Mouse (Mus musculus) lung, embryonic 16.5 days (tissue): ENCODE measurements at regions not wholly inside any gene's neighbourhood (a gene's known extent, or its start where the extent isn't known, plus 50 kb on each side); places are given as distances from the start of the nearest gene placed in this dataset.
"Not testable (repeated sequence)": the region's sequence is repeated elsewhere in the genome, so short reads cannot be mapped to it uniquely, and the experiment has no call there.

Experiments used
- ATAC-seq: fragments of 200-750 bp; cut with Nextera tagmentation; 2 replicates; pipeline ENCODE4 v1.8.0; 2017; ENCODE audit warnings: low read depth, mild to moderate bottlenecking, moderate library complexity
- H3K27ac ChIP-seq: fragments of 300-500 bp; sonication (generic); 2 replicates; pipeline ENCODE4 v1.5.1; 2014; ENCODE audit warnings: mild to moderate bottlenecking, control low read depth, low read length
- H3K27me3 ChIP-seq: fragments of 300-500 bp; sonication (generic); 2 replicates; pipeline ENCODE4 v1.6.1; 2014; ENCODE audit warnings: low read depth, low read length, mixed read lengths; ENCODE audit not compliant: control insufficient read depth, insufficient read depth
- H3K36me3 ChIP-seq: fragments of 300-500 bp; sonication (generic); 2 replicates; pipeline ENCODE4 v1.6.1; 2014; ENCODE audit warnings: low read length; ENCODE audit not compliant: control insufficient read depth, insufficient read depth
- H3K4me1 ChIP-seq: fragments of 300-500 bp; sonication (generic); replicated peaks from 2 replicates; pipeline ENCODE4 v1.6.1; 2014; ENCODE audit warnings: low read length, mixed read lengths; ENCODE audit not compliant: control insufficient read depth, insufficient read depth
- H3K4me2 ChIP-seq: fragments of 300-500 bp; sonication (generic); 2 replicates; pipeline ENCODE4 v1.6.1; 2014; ENCODE audit warnings: low read depth, low read length, control low read depth
- H3K4me3 ChIP-seq: fragments of 300-500 bp; sonication (generic); 2 replicates; pipeline ENCODE4 v1.5.1; 2014; ENCODE audit warnings: mild to moderate bottlenecking, low read length, control low read depth
- H3K9ac ChIP-seq: fragments of 300-500 bp; sonication (generic); 2 replicates; pipeline ENCODE4 v1.6.1; 2014; ENCODE audit warnings: low read length, control low read depth
- H3K9me3 ChIP-seq: fragments of 300-500 bp; sonication (generic); 2 replicates; pipeline ENCODE4 v1.6.1; 2016; ENCODE audit warnings: low read length; ENCODE audit not compliant: control insufficient read depth
- WGBS: fragments of 180-500 bp; shearing (Covaris S2); extraction: QIAGEN DNeasy Blood & Tissue Kit; methylation state at CpG from one replicate; pipeline ENCODE4 v1.1.7; 2014; 5-methylcytosine and 5-hydroxymethylcytosine counted together

GRCm38 (mm10) chr6:9820311-9821243 lies 872.3 kb downstream of the Nxph1 start:
- H3K4me2 ChIP-seq, result no peak overlapping the region
- no peak overlapping the region for H3K27ac ChIP-seq
- H3K9me3 ChIP-seq, result no peaks in the 10 kb centered on the region
- H3K36me3 ChIP-seq, result no peaks in the 10 kb centered on the region
- H3K27me3 ChIP-seq, result no peaks in the 10 kb centered on the region
- no peak overlapping the region for H3K9ac ChIP-seq
- ATAC-seq, result no peak
- WGBS, result 85% methylated on average over 7 of the region's 7 CpGs
- no peak overlapping the region for H3K4me3 ChIP-seq
- no peaks in the 10 kb centered on the region for H3K4me1 ChIP-seq

GRCm38 (mm10) chr6:9834884-9835476 lies 886.7 kb downstream of the Nxph1 start:
- Histone ChIP-seq H3K9me3 (no peaks in the 10 kb centered on the region), H3K4me1 (no peaks in the 10 kb centered on the region), H3K4me3 (no peak overlapping the region), H3K9ac (no peak overlapping the region), H3K36me3 (no peaks in the 10 kb centered on the region), H3K27me3 (no peaks in the 10 kb centered on the region), H3K27ac (no peak overlapping the region), H3K4me2 (no peak overlapping the region)
- ATAC-seq, result no peak
- WGBS, result 49% methylated on average over 5 of the region's 5 CpGs

DNA sequence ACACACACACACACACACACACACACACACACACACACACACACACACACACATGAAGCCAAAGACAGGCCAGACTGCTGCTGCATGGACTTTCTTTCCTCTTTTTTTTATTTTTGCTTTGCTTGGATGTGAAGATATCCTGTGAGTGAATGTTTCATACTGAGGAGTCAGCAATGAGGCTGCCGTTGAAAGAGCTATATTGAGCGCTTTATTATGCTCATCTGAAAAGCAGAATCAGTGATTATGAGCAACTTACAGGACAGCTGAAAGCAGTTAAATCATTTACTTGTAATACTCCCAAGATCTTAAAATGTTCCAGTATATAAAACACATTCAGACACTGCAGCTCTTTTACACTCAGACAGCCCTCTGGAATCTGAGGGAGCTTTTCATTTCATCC lies 894.2 kb downstream of the Nxph1 start:
- Histone ChIP-seq H3K9ac (no peak overlapping the region), H3K4me1 (no peaks in the 10 kb centered on the region), H3K36me3 (no peaks in the 10 kb centered on the region), H3K4me3 (no peak overlapping the region), H3K27ac (no peak overlapping the region), H3K9me3 (no peaks in the 10 kb centered on the region), H3K27me3 (no peaks in the 10 kb centered on the region), H3K4me2 (no peak overlapping the region)
- ATAC-seq, result no peak
- WGBS, result 86% methylated on average over 2 of the region's 2 CpGs

DNA sequence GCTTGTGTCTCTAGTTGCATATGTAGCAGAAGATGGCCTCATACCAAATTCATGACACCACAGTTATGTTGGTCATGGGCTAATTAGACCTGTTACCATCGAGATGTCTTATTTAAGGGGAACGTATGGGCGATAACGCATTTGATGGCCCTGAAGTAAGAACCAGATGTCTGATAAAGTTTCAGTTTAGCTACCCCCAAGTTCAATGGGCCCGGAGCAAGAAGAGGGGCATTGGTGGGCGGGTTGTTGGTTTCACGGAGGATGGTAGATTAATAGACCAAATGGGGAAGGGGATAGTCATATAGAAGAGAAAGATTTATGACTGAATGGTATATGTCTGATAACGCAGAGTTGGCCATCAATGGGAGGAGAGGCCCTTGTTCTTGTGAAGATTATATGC lies 941.6 kb downstream of the Nxph1 start:
- H3K4me3 ChIP-seq, H3K36me3 ChIP-seq, H3K27me3 ChIP-seq, H3K4me2 ChIP-seq, H3K9ac ChIP-seq, H3K27ac ChIP-seq, H3K9me3 ChIP-seq, H3K4me1 ChIP-seq: not testable (repeated sequence)
- ATAC-seq, result peak; percentile 100
- 77% methylated on average over 8 of the region's 8 CpGs for WGBS
